Mouse (Mus musculus) limb, embryonic 10.5 days (tissue): Measurements from ENCODE around the gene Wwox. TPM values are rescaled to one million over a fixed set of nuclear protein-coding genes. Genes with fewer than 3 reads are reported as not detected.

Experiments used
- DNase-seq: peaks from one replicate; pipeline ENCODE4 v3.0.0-alpha.2; 2017; ENCODE audit warnings: low spot score
- H3K27ac ChIP-seq: fragments of 300-500 bp; sonication (generic); 2 replicates; pipeline ENCODE4 v1.5.1; 2016; ENCODE audit warnings: mild to moderate bottlenecking
- H3K27me3 ChIP-seq: fragments of 300-500 bp; sonication (generic); 2 replicates; pipeline ENCODE4 v1.6.1; 2016; ENCODE audit warnings: low read depth, mild to moderate bottlenecking; ENCODE audit not compliant: poor library complexity, severe bottlenecking
- H3K36me3 ChIP-seq: fragments of 300-500 bp; sonication (generic); 2 replicates; pipeline ENCODE4 v1.6.1; 2016; ENCODE audit warnings: mild to moderate bottlenecking, moderate library complexity
- H3K4me1 ChIP-seq: fragments of 300-500 bp; sonication (generic); 2 replicates; pipeline ENCODE4 v1.6.1; 2016
- H3K4me3 ChIP-seq: fragments of 300-500 bp; sonication (generic); 2 replicates; pipeline ENCODE4 v1.5.1; 2016; ENCODE audit warnings: mild to moderate bottlenecking, moderate library complexity
- H3K9me3 ChIP-seq: fragments of 300-500 bp; sonication (generic); replicated peaks from 2 replicates; pipeline ENCODE4 v1.6.1; 2016; ENCODE audit warnings: mild to moderate bottlenecking
- WGBS: fragments of 180-500 bp; shearing (Covaris S2); methylation state at CpG from one replicate; pipeline ENCODE4 v1.1.7; 2016; 5-methylcytosine and 5-hydroxymethylcytosine counted together
- polyA plus RNA-seq: library from polyadenylated mRNA; unstranded; fragments of >200 nt; fragmentation: Nextera tagmentation; extraction: Ambion mirVana; gene quantifications from 2 replicates; pipeline ENCODE4 v1.2.1, GENCODE M21; 2016

Wwox gene
- polyA plus RNA-seq, 1 experiment from 2014 or later = 8.6 TPM

GRCm38 (mm10) chr8:114694566-114695198, 255.2 kb downstream of the Wwox start:
- Histone ChIP-seq H3K9me3 (no peaks in the 10 kb centered on the region), H3K27me3 (no peaks in the 10 kb centered on the region), H3K4me3 (no peak overlapping the region), H3K4me1 (no peaks in the 10 kb centered on the region), H3K36me3 (no peaks in the 10 kb centered on the region), H3K27ac (no peak overlapping the region)
- whole genome bisulfite sequencing = 90% methylated on average over 4 of the region's 4 CpGs
- no peak for DNase-seq

GRCm38 (mm10) chr8:114703517-114703916, 264.1 kb downstream of the Wwox start:
- H3K27ac ChIP-seq = no peak overlapping the region
- 83% methylated on average over 5 of the region's 5 CpGs for WGBS
- no peaks in the 10 kb centered on the region for H3K9me3 ChIP-seq
- no peak for DNase-seq
- no peaks in the 10 kb centered on the region; the same call in 1 of the 2 replicates for H3K27me3 ChIP-seq
- no peak overlapping the region for H3K4me3 ChIP-seq
- peaks cover 29% of the 10 kb centered on the region for H3K4me1 ChIP-seq
- H3K36me3 ChIP-seq = no peaks in the 10 kb centered on the region

GRCm38 (mm10) chr8:114707538-114708138, 268.2 kb downstream of the Wwox start:
- no peaks in the 10 kb centered on the region for H3K9me3 ChIP-seq
- no peaks in the 10 kb centered on the region; the same call in 1 of the 2 replicates for H3K27me3 ChIP-seq
- DNase-seq = peak; percentile 59
- peak overlapping the region; percentile 77 for H3K27ac ChIP-seq
- peak overlapping the region; percentile 32 for H3K4me3 ChIP-seq
- H3K36me3 ChIP-seq = no peaks in the 10 kb centered on the region
- 12% methylated on average over 15 of the region's 15 CpGs for WGBS
- peaks cover 34% of the 10 kb centered on the region for H3K4me1 ChIP-seq

- DNase-seq = no peak
- WGBS = 64% methylated on average over 13 of the region's 13 CpGs
- 0 out of 2 replicates have a peak overlapping the region, but pooled peaks have one; percentile 46 for H3K27ac ChIP-seq
- H3K9me3 ChIP-seq = no peaks in the 10 kb centered on the region
- no peaks in the 10 kb centered on the region for H3K36me3 ChIP-seq
- H3K27me3 ChIP-seq = no peaks in the 10 kb centered on the region
- no peak overlapping the region for H3K4me3 ChIP-seq
- peaks cover 31% of the 10 kb centered on the region for H3K4me1 ChIP-seq
Observed at GRCm38 (mm10) chr8:114715318-114716070, 276.0 kb downstream of the Wwox start.

GRCm38 (mm10) chr8:114716546-114717255, 277.2 kb downstream of the Wwox start:
- H3K36me3 ChIP-seq = no peaks in the 10 kb centered on the region
- H3K9me3 ChIP-seq = no peaks in the 10 kb centered on the region
- WGBS = 33% methylated on average over 14 of the region's 14 CpGs
- H3K4me3 ChIP-seq = no peak overlapping the region
- no peaks in the 10 kb centered on the region for H3K27me3 ChIP-seq
- peaks cover 31% of the 10 kb centered on the region for H3K4me1 ChIP-seq
- H3K27ac ChIP-seq = peak overlapping the region; percentile 47; the same call in 1 of the 2 replicates
- peak; percentile 57 for DNase-seq

- H3K4me1 ChIP-seq = peaks cover 31% of the 10 kb centered on the region
- H3K27me3 ChIP-seq = no peaks in the 10 kb centered on the region
- 92% methylated on average over 4 of the region's 4 CpGs for WGBS
- no peak for DNase-seq
- H3K27ac ChIP-seq = no peak overlapping the region
- H3K9me3 ChIP-seq = no peaks in the 10 kb centered on the region
- no peaks in the 10 kb centered on the region for H3K36me3 ChIP-seq
- H3K4me3 ChIP-seq = no peak overlapping the region
Observed at GRCm38 (mm10) chr8:114718821-114719220, 279.4 kb downstream of the Wwox start.

GRCm38 (mm10) chr8:114722611-114723010, 283.2 kb downstream of the Wwox start:
- Histone ChIP-seq H3K36me3 (no peaks in the 10 kb centered on the region), H3K27me3 (0 out of 2 replicates have a peak, but pooled peaks cover 5% of the 10 kb centered on the region), H3K4me3 (no peak overlapping the region), H3K4me1 (peaks cover 7% of the 10 kb centered on the region), H3K9me3 (no peaks in the 10 kb centered on the region), H3K27ac (no peak overlapping the region)
- WGBS = 72% methylated on average over 5 of the region's 5 CpGs
- no peak for DNase-seq

- Histone ChIP-seq H3K27me3 (peaks cover 24% of the 10 kb centered on the region), H3K36me3 (no peaks in the 10 kb centered on the region), H3K27ac (no peak overlapping the region), H3K9me3 (no peaks in the 10 kb centered on the region), H3K4me3 (peak overlapping the region; percentile 23), H3K4me1 (peaks cover 19% of the 10 kb centered on the region)
- DNase-seq = peak; percentile 40
- WGBS = 24% methylated on average over 17 of the region's 17 CpGs
Observed at GRCm38 (mm10) chr8:114731260-114732140, 292.0 kb downstream of the Wwox start.

- Histone ChIP-seq H3K36me3 (peaks cover 4% of the 10 kb centered on the region; the same call in 1 of the 2 replicates), H3K27me3 (no peaks in the 10 kb centered on the region), H3K4me3 (no peak overlapping the region), H3K9me3 (peaks cover 5% of the 10 kb centered on the region; the same call in 1 of the 2 replicates), H3K27ac (no peak overlapping the region), H3K4me1 (peaks cover 12% of the 10 kb centered on the region)
- no peak for DNase-seq
- 76% methylated on average over 12 of the region's 12 CpGs for WGBS
Observed at GRCm38 (mm10) chr8:114743185-114743915, 303.9 kb downstream of the Wwox start.

GRCm38 (mm10) chr8:114746373-114746772, 306.9 kb downstream of the Wwox start:
- Histone ChIP-seq H3K27me3 (no peaks in the 10 kb centered on the region), H3K9me3 (no peaks in the 10 kb centered on the region), H3K4me3 (no peak overlapping the region), H3K27ac (no peak overlapping the region), H3K4me1 (peaks cover 18% of the 10 kb centered on the region), H3K36me3 (no peaks in the 10 kb centered on the region)
- no peak for DNase-seq
- WGBS = 51% methylated on average over 2 of the region's 2 CpGs

GRCm38 (mm10) chr8:114751376-114752135, 312.1 kb downstream of the Wwox start:
- Histone ChIP-seq H3K27ac (no peak overlapping the region), H3K4me3 (no peak overlapping the region), H3K27me3 (no peaks in the 10 kb centered on the region), H3K36me3 (no peaks in the 10 kb centered on the region), H3K4me1 (peaks cover 36% of the 10 kb centered on the region), H3K9me3 (no peaks in the 10 kb centered on the region)
- DNase-seq = no peak
- 72% methylated on average over 18 of the region's 18 CpGs for WGBS
